Mouse (Mus musculus): ENCODE measurements at regions not wholly inside any gene's neighbourhood (a gene's known extent, or its start where the extent isn't known, plus 50 kb on each side); places are given as distances from the start of the nearest gene placed in this dataset.

DNA sequence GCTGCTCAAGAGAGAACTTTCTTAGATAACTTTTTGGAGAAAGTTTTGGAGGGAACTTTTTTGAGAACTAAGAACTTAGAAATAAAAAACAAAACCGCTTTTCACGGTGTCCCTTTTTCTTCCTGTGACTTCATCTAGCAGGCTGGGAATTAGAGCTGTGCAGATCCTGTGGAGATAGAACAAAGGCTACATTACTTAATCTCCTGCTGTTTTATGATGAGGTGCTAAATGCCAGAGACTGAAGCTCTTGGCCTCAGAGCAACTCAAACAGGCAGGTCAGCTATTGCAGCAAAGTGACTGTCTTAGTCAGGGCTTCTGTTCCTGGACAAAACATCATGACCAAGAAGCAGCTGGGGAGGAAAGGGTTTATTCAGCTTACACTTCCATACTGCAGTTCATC is 157.3 kb downstream of the Pth2r start:
- DNase-seq (ENCODE audit: low spot score in 2 of 2) = no peak

GRCm38 (mm10) chr1:65440156-65440555 is 158.3 kb downstream of the Pth2r start:
- peak in 1 of 2 experiments; percentile 1 for DNase-seq (ENCODE audit: low spot score in 2 of 2)

All from urinary bladder, adult 18-20 months (tissue).